Mouse (Mus musculus): ENCODE results near the gene Adamts20.

- TF ChIP-seq CTCF (IDR thresholded peaks at IDR 0.05 in 2 of 3, conservative IDR thresholded peaks at IDR 0.05 in 1 of 3; ENCODE audit: control insufficient read depth in 1 of 3, insufficient read depth in 1 of 3, low read depth in 2 of 3, low read length in 3 of 3, poor library complexity in 1 of 3, severe bottlenecking in 1 of 3) (no peak), ZKSCAN1 (IDR thresholded peaks at IDR 0.05; ENCODE audit: low read depth, low read length) (no peak), POLR2A (IDR thresholded peaks at IDR 0.05; ENCODE audit: control insufficient read depth in 1 of 2, insufficient read depth in 1 of 2, low read depth in 1 of 2, low read length in 2 of 2, poor library complexity in 1 of 2) (no peak), ZC3H11A (IDR thresholded peaks at IDR 0.05; ENCODE audit: low read depth, low read length) (no peak), USF2 (IDR thresholded peaks at IDR 0.05; ENCODE audit: borderline replicate concordance in 1 of 2, insufficient read depth in 1 of 2, low read depth in 1 of 2, low read length in 2 of 2) (no peak), RAD21 (IDR thresholded peaks at IDR 0.05; ENCODE audit: low read depth, low read length) (no peak), TBP (IDR thresholded peaks at IDR 0.05; ENCODE audit: low read depth, low read length) (no peak)
These were observed at the start of gene Adamts20 for GRCm38 (mm10) chr15:94465318-94465717.

Measured in MEL (cell line).